Mouse (Mus musculus) gastrocnemius, postnatal 14 days (tissue): ENCODE data around the gene Pkd1l2. TPM values are rescaled to one million over a fixed set of nuclear protein-coding genes. Genes with fewer than 3 reads are reported as not detected.

Source experiments
- DNase-seq: peaks from one replicate; pipeline ENCODE4 v3.0.0; 2021; ENCODE audit warnings: mixed read lengths
- intact Hi-C: fragments of 180-260 bp; cut with DNase I; formaldehyde crosslinking; loops from one replicate; pipeline ENCODE4 v1.15.1; 2025; ENCODE audit warnings: low total_unique reads
- total RNA-seq, 2 experiments: library from RNA; stranded (reverse); gene quantifications; 2 replicates each; pipeline ENCODE4 v1.2.3; 2021

The Pkd1l2 gene
- total RNA-seq, 2 experiments from 2014 or later, result 0.04 to 0.09 TPM

GRCm38 (mm10) chr8:117089802-117090201 lies 7.6 kb upstream of the Pkd1l2 start:
- DNase-seq, result no peak
- intact Hi-C loops, result no loop called here

GRCm38 (mm10) chr8:117087036-117087435 lies 4.8 kb upstream of the Pkd1l2 start:
- intact Hi-C loops, result no loop called here
- no peak for DNase-seq

- DNase-seq, result no peak
Measured at GRCm38 (mm10) chr8:117085521-117085920, 3.3 kb upstream of the Pkd1l2 start.

GRCm38 (mm10) chr8:117082947-117083559 lies 804 bp upstream of the Pkd1l2 start:
- intact Hi-C loops, result no loop called here
- no peak for DNase-seq

More at GRCm38 (mm10) chr8:117085521-117085920, 3.3 kb upstream of the Pkd1l2 start:
- intact Hi-C loops, result no loop called here

GRCm38 (mm10) chr8:117079652-117080051 lies 2.6 kb downstream of the Pkd1l2 start:
- no peak for DNase-seq
- intact Hi-C loops, result no loop called here

- intact Hi-C loops, result no loop called here
- DNase-seq, result no peak
Measured at GRCm38 (mm10) chr8:117078367-117078926, 3.8 kb downstream of the Pkd1l2 start.

- intact Hi-C loops, result no loop called here
- no peak for DNase-seq
Measured at GRCm38 (mm10) chr8:117074350-117075182, 7.7 kb downstream of the Pkd1l2 start.

GRCm38 (mm10) chr8:117069708-117070107 lies 12.5 kb downstream of the Pkd1l2 start:
- no peak for DNase-seq
- intact Hi-C loops, result no loop called here

GRCm38 (mm10) chr8:117068294-117068693 lies 14.0 kb downstream of the Pkd1l2 start:
- DNase-seq, result no peak
- intact Hi-C loops, result no loop called here

GRCm38 (mm10) chr8:117067396-117067795 lies 14.9 kb downstream of the Pkd1l2 start:
- DNase-seq, result no peak
- intact Hi-C loops, result no loop called here

- no peak for DNase-seq
- intact Hi-C loops, result no loop called here
Measured at GRCm38 (mm10) chr8:117066955-117067354, 15.3 kb downstream of the Pkd1l2 start.

- no peak for DNase-seq
- intact Hi-C loops, result no loop called here
Measured at GRCm38 (mm10) chr8:117061180-117061880, 20.9 kb downstream of the Pkd1l2 start.

GRCm38 (mm10) chr8:117060306-117060705 lies 21.9 kb downstream of the Pkd1l2 start:
- no peak for DNase-seq
- intact Hi-C loops, result no loop called here

- intact Hi-C loops, result no loop called here
- DNase-seq, result no peak
Measured at GRCm38 (mm10) chr8:117059021-117059420, 23.2 kb downstream of the Pkd1l2 start.

GRCm38 (mm10) chr8:117055097-117055496 lies 27.2 kb downstream of the Pkd1l2 start:
- intact Hi-C loops, result no loop called here
- no peak for DNase-seq

GRCm38 (mm10) chr8:117054146-117054545 lies 28.1 kb downstream of the Pkd1l2 start:
- DNase-seq, result no peak
- intact Hi-C loops, result no loop called here

GRCm38 (mm10) chr8:117053135-117054079 lies 28.8 kb downstream of the Pkd1l2 start:
- no peak for DNase-seq
- intact Hi-C loops, result no loop called here

- intact Hi-C loops, result no loop called here
- no peak for DNase-seq
Measured at GRCm38 (mm10) chr8:117051316-117051715, 30.9 kb downstream of the Pkd1l2 start.

- intact Hi-C loops, result no loop called here
Measured at GRCm38 (mm10) chr8:117050763-117051162, 31.5 kb downstream of the Pkd1l2 start.

More at GRCm38 (mm10) chr8:117050763-117051162, 31.5 kb downstream of the Pkd1l2 start:
- no peak for DNase-seq
